Mouse (Mus musculus): ENCODE measurements around the gene Crcp.

Gene Crcp

DNA sequence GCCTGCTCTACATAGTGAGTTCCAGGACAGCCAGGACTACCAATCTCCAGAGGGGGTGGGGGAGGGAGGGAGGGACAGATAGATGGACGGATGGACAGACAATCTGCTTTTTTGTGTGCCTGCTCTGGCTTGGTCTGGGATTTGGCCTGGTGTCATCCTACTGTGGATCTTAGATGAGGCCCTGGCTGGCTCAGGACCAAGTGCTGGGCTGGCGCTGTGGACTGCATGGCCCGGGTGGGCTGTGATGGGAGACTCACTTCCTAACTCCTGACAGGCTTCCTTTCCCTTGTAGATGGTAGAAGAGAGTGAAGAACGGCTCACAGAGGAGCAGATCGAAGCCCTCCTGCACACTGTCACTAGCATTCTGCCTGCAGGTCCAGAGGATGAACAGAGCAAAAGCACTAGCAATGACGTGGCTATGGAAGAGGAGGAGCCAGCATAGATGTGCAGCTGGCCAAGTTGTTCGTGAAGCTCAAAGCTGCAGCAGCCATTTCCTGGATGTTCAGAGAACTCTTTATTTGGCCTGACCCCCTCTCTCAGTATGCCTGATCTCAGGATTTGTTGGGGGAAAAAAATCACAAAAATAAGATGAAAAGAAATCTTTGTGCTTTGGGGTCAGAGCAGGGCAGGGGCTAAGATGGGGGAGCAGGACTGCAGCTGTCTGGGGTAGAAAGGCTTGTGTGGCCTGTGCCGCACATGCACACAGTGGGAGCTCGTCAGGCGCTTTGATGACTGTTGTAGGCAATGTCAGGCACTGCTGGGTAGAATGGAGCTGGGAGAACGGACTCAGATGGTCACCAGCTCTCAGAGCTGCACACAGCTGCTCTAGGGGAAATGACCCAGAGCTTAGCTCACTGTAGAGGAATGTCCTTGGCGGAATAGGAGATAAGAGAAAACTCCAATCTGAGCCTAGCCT, 30.6 kb downstream of the Crcp start:
- DNase-seq, result peak in 1 of 2 experiments; percentile 41

DNA sequence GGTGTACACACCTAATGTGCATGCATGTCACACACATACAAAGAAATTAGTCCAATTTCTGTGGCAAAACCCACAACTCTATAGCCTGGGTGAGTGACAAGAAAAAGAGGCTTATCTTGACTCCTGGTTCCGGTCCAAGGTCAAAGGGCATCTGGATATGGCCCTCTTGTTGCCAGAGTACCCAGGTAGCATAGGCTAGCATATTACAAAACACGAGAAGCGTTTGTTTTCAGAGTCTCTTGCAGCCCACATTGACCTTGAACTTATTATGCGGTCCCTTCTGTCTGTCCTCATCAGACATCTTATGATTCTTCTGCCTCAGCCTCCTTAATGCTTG, 31.2 kb downstream of the Crcp start:
- no peak for DNase-seq

DNA sequence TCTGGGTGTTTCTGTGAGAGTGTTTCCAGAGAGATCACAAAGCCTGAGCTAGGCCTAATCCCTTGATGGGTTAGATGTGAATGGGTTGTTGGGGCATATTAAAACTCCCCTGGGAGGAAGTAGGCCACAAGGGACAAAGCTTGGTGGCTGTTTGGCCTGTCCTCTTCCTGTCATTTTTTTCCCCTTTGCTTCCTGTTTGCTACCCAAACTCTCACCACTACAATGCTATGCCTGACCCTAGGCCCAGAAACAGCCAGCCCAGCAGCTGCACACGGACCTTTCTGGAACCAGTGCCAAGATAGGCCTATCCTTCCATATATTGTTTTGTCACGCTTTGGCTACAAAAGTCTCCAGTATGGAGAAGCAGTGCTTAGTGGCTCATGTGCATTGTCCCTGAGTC, 33.0 kb downstream of the Crcp start:
- DNase-seq, result no peak

DNA sequence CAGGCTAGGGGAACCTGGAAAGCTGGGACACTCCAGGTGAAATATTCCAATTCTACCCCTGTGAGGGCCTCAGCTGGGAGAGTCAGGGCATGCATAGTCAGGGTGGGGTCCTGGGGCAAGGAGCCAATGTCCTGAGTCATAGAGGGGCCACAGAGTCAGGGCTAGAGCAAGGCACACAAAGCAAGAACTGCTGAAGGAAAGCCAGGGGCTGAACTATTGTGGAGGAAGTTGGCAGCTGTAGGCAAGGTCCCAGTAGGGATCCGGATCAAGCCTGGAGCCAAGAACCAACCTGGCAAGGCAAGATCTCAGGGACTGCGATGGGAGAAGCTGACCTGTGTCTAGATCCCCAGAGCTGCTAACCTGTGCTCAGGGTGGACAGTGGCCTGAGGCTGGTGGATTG, 34.7 kb downstream of the Crcp start:
- peak; percentile 78 to 81 for DNase-seq

DNA sequence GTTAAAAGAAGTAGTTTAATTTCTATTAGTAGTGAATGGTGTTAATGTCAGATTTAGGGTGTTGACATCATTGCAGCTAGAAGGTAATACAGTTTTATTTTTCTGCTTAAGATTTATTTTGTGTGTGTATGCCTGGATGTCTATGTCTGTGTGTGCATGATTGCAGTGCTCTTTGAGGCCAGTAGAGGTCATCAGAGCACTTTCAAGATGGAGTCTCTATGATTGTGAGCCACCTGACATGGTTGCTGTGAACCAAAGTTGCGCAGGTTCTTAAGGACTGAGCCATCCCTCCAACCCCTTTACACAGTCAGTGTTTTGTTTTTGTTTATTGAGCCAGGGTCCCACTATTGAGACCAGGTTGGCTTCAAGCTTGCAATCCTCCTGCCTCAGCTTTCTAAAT, 36.5 kb downstream of the Crcp start:
- DNase-seq, result no peak

DNA sequence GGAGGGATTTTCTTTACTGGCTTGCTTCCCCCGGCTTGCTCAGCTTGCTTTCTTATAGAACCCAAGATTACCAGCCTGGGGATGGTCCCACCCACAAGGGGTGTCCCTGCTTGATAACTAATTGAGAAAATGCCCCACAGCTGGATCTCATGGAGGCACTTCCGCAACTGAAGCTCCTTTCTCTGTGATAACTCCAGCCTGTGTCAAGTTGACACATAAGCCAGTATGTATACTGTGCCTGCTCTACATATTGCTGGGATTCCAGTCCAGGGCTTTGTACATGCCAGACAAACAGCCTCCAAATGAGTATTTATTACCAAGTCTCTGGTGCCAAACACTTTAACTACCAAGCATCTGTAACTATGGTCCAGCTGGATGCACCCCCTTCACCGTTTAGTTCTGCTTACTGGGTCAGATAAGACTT, 38.8 kb downstream of the Crcp start:
- no peak for DNase-seq

DNA sequence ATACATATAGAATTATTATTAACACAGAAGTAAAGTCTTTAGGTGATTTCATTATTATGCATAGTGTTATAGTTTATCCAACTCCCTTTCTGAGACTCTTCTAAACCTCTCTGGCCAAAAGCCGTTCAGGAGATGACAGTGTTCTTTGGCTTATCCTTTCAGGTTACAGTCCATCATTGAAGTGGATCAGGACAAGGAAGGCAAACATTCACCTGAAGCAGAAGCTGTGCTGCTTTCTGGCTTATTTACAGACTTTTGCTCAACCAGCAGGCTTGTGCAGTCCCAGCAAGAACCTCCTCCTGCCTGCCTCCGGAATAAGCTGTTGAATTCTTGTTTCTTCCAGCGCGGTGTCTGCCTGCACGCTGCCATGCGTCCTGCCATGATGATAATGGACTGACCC, 43.9 kb downstream of the Crcp start, which contains the start of gene Tpst1:
Gene Tpst1 (plus strand): TSS at position 301 of the 400 bp plus-strand sequence.
- no peak for DNase-seq

DNA sequence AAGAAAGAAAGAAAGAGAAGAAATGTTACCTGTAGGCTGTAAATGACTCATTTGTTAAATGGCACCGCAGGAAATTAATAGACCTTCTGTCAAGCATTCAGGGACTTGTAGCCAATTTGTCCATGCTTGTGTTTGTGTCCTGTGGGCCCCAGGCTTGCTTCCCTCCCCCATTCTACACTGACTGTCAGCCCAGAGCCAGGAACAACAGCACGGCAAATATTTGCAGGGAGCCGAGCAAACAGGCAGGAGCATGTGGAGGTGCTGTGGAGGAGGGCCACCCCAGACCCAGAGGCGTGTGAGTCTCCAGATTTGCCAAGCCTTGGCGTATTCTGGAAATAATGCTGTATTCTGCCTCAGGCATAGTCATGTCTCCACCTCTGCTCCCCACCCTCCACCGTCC, 45.4 kb downstream of the Crcp start:
- peak; percentile 51 to 56 for DNase-seq

DNA sequence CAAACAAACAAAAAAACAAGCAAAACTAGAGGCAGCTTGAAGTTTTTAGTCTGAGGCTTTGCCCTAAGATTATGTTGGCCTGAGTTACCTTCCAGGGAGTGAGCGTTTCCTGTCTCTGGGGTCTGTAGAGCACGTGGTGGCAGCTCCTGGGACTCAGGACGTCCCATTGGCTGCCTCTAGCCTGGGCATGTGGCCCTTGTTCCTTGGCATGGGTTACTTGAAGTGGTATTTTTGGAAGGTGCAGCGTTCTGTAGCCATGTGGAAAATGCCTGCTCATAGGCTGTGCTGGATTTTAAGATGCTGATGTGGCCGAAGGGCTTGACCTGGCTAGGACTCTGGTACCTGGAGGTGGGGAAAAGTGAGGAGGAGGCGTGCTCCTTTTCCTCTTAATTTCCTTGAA, 47.3 kb downstream of the Crcp start:
- peak; percentile 48 to 59 for DNase-seq

DNA sequence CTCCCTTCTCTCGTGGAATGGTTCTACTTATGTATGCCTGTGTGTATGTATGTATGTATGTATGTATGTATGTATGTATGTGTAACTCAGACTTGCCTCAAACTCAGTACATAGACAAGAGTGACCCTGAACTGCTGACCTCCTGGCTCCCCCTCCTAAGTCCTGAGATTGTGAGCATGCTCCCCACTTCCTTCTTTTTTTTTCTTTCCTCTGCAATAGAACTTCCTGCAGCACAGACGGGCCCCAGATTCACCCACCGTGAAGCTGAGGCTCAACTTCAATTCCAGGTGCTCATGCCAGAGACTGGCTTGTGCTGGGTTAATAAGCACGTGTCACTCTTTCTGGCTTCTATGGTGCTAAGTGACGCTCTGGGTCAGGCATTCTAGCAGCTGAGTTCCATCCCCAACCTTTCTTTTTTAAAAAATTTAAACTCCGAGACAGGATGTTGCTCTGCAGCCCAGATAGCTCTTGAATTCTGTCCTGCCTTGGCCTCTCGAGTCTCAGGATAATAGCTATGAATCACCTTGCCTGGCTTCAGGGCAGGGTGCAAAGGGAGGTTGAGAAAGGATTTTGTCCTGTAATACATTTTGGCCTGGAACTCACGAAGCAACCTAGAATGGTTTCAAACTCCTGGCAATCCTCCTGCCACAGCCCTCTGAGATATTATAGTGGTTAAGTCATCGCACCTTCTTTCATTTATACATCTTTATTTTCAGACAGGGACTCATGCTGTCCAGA, 49.2 kb downstream of the Crcp start:
- no peak for DNase-seq

DNA sequence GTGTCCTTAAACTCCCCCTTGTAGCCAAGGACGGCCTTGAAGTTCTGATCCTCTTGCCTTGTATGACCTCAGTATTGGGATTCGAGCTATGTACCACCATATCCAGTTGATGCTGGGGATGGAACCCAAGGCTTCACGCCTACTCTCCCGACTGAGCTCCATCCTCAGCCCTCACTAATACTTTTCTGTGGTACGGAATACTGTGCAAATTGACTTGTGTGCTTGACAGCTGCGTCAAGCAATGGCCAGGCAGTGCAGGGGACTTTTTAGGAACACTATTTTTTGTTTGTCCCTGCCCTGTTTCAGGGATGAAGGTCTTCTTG, 49.7 kb downstream of the Crcp start:
- DNase-seq, result no peak

DNA sequence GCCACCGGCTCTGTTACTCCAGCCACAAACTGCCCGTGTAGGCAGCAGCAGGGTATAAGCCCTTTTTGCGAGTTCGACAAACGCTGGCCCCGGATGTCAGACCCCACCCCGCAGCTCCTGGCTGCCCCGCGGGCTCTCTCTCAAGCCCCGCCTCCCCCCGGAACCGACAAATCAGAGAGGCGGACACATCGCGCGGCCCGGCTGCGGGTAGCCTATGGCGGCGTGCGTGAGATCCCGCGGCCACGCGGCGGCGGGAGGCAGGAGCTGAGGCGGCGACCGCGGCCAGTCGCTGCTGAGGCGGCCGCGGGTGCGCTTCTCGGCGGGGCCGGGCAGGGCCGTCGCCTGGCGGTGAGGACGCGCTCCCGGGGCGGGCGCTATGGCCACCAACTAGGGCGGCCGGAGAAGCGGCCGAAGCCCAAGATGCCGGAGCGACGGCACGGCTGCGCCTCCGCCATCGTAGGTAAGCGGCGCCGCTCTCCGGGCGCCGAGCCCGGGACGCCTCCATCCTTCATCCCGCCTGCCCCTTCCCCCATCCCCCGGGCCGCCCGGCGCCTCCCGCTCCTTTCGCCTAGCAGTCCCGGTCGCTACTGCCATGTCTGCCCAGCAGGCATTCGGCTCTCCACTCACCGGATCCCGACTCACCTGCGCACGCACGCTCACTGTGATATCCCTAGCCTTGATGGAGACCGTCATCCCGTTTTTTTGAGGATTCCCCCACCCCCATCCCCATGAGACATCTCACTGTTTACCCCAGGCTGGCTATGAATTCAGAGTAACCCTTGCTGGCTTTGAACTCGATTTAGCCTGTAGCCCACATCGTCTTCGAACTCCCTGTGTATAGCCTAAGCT, 50.3 kb downstream of the Crcp start:
- DNase-seq, result peak; percentile 97 to 99

DNA sequence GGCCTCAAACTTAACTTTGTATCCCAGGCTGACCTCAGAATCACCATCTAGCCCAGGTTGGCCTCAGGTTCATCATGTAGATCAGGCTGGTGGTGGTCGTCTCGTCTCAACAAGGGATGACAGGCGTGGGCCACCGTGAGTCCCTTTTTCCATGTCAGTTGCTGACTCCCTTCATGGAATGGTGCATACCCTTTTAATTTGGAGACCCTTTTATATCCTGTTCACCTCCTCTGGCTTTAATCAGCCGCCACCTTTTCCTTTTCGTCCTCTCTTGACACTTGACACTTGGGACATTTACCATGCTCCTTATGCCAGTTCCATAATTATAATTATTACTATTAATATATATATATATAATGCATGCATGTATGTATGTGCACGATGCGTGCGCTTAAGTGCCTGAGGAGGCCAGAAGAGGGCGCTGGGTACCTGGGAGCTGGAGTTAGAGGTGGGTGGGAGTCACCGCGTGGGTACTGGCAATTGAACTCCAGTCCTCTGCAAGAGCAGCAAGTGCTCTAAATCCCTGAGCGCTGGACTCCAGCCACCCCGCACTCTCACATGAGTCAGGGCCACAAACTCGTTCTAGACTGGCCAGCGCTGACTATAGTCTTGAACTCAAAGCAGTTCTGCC, 51.1 kb downstream of the Crcp start:
- DNase-seq, result peak in 1 of 2 experiments; percentile 45

DNA sequence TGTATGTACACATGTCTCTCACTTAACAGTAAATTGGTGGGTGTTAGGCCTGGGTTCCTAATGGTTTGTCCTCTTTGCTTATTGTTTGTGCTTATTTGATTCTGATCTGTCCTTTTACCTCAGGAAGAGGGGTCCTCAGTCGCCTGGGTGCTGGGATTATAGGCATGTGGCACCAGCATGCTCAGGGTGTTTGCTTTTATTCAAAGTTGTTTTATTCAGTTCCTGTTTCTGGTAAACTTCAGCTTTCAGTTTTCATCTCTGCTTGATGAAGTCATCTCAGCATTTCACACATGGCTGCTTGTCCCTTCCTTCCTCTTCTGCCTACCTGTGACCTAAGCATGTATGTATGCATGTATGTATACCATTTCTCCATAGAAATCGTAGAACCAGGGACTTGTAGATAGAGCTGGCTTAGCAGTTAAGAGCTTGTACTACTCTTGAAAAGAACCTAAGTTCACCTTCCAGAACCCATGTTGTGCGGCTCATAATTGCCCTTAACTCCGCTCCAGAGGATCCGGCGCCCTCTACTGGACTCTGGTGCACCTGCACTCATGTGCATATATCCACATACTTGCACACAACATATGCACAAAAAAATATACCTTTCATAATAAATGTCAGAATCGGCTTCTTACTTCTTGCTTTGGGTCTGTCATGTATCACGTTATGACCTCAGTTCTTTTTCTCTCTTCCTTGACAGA, 52.2 kb downstream of the Crcp start:
- DNase-seq, result peak in 1 of 2 experiments; percentile 40

DNA sequence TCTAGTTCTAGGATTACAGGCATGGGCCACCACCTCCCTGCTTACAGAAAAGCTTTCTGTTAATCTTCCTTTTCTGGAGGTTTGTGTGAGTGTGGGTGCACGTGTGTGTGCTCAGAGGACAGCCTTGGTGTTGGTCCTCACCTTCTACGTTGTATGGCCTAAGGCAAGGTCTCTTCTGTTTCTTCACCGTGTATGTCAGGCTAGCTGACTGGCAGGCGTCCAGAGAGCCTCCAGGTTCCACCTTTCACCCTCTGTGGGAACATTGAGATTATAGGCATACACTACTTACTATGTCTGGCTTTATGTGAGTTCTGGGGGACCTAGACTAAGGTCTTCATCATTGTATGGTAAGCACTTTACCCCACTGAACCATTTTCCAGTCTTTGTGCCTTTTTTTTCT, 53.3 kb downstream of the Crcp start:
- peak; percentile 32 to 62 for DNase-seq

DNA sequence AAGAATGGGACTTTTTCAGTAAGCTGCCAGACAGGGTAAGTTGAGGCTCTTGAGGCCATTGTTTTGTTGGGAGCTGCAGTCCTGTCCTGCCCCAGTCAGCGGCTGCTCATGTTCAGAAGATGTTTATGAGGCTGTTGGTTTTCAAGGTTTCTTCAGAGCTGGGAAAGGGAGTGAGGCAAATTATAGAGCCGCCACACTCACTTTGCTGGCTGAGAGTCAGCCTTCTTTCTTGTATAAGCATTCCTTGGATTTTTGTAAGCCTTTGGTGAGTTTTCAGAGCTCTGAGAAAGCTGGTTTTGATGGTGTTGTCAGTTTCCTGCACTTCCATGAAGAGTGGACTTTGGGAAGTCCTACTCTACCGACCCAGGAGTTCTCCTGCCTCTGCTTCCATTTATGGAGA, 55.2 kb downstream of the Crcp start:
- DNase-seq, result no peak

DNA sequence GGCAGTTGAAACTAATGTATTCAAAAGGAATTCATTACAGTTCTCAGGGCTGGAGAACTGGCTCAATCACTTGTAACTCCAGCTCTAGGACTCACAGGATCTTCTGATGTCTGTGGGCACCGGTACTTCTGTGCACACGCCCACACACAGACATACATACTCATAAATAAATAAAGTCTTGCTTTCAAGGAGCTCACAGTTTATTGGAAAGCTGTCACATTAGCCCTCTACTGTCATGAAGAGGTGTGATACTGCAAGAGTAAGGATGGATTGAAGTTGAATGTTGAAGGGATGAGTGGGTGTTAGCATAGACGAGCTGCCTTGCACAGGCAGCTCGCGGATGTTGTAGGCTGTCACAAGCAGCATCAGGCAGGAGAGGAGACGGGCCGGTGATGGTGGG, 58.9 kb downstream of the Crcp start:
- no peak for DNase-seq

DNA sequence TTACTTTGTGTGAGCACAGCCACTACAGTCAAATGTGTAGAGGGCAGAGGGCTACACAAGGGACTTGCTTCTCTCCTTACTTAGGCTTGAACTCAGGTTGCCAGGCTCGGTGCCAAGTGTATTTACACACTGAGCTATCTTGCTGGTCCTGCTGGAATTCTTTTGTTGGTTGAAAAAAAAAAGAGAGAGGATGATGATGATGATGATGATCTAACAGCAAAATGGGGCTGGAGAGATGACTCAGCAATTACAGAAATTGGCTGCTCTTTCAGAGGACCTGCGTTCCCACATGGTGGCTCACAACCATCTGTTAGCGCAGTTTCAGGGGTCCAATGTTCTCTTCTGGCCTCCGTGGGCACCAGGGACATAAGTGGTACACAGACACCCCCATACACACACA, 59.5 kb downstream of the Crcp start:
- no peak for DNase-seq

DNA sequence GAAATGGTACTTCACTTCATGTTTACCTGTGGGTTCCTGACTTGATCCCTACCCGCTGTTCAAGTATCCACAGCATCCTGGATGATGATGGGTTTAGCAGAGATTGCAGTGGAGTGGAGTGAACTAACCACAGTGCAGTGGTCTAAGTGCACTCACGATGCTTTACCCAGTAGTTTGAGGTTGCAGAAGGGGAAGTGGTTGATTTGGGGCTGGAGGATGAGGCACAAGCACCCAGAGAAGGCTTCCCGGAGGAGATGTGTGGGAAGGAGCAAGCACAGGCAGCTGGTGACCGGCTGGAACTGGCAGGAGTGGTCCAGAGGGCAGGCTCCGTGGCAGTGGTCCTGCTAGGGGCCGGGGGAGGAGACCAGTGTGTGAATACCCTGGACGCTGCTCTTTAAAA, 60.1 kb downstream of the Crcp start:
- DNase-seq, result no peak

DNA sequence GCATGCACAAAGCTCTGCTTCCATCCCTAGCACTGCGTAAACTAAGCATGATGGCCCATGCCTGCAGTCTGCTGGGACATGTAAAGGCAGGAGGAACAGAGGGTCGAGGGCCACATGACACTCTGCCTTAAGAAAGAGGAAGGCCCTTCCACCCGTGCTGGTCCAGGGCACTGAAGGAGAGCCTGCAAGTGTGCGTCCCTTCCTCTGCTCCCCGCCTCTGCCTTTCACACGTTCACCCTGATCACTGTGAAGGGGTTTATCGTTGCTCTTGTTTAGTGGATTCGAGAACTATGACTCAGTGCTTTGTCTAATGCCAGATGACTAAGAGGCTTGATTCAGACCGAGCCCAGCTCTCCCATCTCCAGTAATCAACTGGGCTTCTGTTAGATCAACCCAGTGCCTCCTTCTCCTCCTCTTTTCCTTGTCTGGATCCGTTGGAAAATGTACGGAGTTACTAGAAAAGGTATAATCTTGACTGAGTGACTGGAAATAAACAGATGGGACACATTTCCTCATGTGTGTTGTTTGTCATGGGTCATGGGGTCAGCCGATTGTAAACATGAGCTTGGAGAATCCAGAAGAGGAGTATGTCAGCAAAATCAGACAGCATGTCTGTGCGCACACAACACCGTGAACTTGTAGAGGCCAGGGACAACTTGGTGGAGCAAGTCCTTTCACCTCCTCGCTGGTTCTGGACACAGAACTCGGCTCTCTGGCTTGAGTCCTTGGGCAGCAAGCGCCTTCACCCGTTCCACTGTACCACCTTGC, 60.7 kb downstream of the Crcp start:
- no peak for DNase-seq

DNA sequence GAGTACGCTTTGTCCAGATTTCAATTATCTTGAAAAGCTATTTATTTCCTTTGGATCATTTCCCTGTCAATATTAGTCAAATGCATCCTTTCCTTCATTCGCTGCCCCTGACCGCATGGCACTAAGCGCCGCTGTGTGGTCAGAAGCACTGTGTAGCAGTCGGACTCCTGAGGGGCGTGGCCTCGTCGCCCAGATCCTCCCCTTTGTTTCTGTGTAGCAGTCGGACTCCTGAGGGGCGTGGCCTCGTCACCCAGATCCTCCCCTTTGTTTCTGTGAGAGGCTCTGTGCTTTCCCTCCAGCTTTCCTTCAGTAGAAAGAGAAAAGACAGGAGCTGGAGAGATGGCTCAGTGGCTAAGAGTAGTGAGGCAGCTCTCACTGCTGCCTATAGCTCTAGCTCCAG, 67.7 kb downstream of the Crcp start:
- no peak for DNase-seq
